Mouse (Mus musculus) thymus, postnatal 0 days (tissue): ENCODE data around the gene Tab1. TPM values are rescaled to one million over a fixed set of nuclear protein-coding genes. Genes with fewer than 3 reads are reported as not detected.

Experiments used
- DNase-seq: peaks from one replicate; pipeline ENCODE4 v3.0.0-alpha.2; 2015; ENCODE audit warnings: low spot score
- polyA plus RNA-seq: library from polyadenylated mRNA; unstranded; fragments of >200 nt; fragmentation: Nextera tagmentation; extraction: Ambion mirVana; gene quantifications from 2 replicates; pipeline ENCODE4 v1.2.1, GENCODE M21; 2015

Tab1 gene
- polyA plus RNA-seq, 1 experiment from 2014 or later: 38.2 TPM

GRCm38 (mm10) chr15:80136645-80137044 is 3.7 kb downstream of the Tab1 start:
- DNase-seq: no peak

DNA sequence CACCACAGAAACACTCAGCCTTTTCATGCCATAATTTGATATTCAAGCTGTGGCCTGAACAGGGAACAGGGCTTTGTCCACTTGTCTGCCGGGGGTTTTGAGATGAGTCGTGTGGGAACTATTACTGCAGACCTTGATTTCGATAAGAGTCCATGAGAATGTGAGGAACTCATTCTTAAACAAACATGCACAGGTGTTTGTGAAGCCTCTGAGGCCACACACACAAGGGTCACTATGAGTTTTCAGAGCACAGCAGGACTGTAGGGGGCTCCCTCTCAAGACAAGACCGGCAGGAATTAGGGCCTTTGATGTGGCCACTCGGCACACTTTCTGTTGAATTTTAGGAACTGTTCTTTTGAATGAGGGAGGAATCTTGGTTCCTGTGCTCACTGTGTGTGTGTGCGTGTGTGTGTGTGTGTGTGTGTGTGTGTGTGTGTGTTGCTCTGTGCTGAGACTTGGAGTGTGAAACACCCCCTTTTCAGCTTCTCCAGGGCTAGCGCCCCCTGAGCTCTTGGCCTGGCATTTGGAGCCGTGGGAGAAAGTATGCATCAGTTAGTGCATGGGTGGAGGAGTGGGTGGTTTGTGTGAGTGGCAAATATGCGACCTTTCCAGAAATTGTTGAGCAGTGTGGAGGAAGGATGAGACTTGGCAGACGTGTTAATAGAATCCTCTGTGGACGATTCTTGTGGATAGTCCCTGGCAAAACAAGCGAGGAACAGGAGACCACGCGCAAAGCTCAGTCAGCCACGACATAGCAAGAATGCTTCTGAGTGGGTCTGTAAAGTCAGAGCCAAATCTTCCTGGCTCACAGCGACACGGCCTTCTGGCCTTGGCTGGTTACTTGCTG is 5.2 kb downstream of the Tab1 start:
- no peak for DNase-seq

- DNase-seq: no peak
These were observed 7.4 kb downstream of the Tab1 start for GRCm38 (mm10) chr15:80140302-80140701.

DNA sequence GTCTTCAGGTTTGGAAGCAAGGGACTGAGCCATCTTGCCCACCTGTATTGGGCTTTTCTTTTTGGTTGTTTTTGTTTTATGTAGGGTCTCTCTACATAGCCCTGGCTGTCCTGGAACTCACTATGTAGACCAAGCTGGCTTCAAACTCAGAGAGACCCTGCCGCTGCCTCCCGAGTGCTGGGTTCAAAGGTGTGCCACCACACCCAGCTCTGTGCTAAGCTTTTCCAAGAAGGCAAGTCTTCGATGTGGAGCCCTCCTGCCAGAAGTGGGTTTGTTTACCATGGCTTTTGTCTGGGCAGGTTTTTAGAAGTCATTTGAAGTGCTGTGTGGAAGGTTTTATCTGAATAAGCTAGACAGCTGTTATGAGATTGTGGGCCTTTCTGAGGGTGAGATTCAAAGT is 8.0 kb downstream of the Tab1 start:
- DNase-seq: no peak

- no peak for DNase-seq
These were observed 9.2 kb downstream of the Tab1 start for GRCm38 (mm10) chr15:80142130-80142529.

DNA sequence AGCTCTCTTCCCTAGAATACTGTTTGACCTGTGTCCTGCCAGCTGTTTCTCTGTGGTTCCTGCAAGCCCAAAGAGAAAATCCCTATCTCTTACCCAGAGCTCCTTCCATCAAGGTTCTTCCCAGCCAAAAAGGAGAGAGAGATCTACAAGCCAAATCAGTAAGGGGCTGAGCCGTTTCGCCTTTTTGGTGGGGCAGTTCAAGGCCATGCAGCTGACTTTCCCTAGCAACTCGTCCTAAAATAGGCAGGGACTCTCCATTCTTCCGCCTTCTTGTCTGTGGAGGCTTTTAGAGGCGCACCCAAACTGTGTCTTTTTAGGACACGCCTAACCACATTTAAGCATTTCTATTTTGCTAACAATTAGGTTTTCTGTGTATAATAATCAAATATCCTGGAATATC is 10.8 kb downstream of the Tab1 start:
- no peak for DNase-seq

DNA sequence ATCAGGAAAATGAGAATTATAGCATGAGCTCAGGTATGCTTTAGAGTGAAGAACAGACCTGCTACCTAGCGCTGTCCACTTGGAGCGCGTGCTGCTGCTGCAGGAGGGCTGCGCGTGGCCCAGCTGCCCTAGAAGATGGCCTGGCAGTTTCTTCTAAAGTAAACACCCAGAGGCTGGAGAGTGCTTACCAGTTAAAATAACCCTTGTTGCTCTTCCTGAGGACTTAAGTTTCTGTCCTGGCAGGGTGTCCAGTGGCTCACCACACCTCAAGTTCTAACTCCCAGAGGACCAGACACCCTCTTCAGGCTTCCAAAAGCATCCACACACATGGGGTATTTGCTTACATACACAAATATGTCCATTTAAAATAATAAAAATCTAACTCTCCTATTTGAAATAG is 12.5 kb downstream of the Tab1 start:
- no peak for DNase-seq

- DNase-seq: peak; percentile 34
These were observed 13.2 kb downstream of the Tab1 start for GRCm38 (mm10) chr15:80146153-80146552.

DNA sequence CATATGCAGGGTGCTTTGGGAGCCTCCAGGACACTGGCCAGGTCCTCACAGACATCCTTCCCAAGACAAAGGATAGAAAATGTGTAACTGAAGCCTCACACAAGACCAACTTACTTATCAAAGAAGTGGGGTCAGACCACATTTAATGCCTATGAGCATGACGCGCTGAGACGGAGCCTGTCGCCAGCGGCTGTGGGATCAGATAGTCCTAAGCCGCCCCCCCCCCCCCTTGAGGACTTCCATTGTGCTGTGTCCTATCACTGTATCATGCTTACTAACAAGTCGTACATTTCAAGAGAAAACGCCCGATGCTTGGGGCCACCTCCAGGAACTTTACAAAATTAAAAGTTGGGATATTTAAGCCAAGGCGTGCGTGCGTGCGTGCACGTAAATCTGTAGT is 14.2 kb downstream of the Tab1 start:
- DNase-seq: no peak

DNA sequence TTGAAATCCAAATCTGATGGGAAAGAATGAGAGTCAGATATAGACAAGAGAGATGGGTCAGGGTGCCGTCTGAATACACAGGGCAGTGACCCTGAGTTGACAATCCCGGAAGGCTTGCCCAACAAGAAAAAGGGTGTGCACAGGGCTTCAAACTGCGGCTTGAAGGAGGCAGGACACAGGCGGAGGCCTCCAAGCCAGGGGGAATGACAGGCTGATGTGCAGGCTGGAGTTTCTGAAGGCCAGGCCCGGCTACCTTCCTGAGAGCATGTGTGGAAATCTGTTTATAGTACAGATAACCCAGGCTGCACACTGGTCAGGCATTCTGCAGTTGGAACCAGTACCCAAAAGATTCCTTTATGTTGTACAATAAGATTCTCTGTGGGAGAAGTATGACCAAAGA is 14.6 kb downstream of the Tab1 start:
- DNase-seq: no peak

- DNase-seq: peak; percentile 82
These were observed 15.6 kb downstream of the Tab1 start for GRCm38 (mm10) chr15:80148565-80148964.

DNA sequence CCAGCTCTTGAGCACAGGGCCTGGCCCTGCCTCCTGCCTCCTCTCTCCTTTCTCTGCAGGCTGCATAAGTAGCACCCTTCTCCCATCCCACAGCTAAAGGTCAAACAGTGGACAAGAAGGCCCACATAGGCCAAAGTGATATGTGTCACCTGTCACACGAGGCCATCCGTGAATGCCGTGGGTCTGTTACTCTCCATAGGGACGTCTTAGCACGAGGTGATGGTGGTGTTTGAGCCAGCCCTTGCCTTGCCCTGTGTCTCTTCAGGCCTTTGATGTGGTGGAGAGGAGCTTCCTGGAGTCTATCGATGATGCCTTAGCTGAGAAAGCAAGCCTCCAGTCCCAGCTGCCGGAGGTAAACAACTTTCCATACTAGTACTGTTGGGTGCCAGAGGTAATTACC is 16.6 kb downstream of the Tab1 start:
- DNase-seq: peak; percentile 83

DNA sequence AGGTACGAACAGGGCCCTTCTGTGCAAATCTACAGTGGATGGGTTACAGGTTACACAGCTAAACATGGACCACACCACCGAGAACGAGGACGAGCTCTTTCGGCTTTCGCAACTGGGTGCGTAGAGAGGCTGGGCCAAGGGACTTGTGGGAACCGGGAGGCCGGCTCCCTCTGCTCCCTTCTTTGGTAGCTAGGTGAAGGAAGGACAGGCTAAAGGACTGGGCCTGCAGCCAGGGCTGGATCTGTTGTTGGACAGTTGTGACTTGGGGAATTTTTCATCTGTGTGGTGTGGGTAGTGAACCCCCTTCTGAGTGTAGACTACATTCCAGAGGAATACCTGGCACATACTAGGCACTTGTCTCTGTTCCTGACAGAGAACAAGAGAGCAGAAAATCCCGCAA is 19.7 kb downstream of the Tab1 start:
- DNase-seq: no peak

GRCm38 (mm10) chr15:80153757-80154156 is 20.8 kb downstream of the Tab1 start:
- DNase-seq: no peak

GRCm38 (mm10) chr15:80155707-80156106 is 22.8 kb downstream of the Tab1 start:
- DNase-seq: no peak

DNA sequence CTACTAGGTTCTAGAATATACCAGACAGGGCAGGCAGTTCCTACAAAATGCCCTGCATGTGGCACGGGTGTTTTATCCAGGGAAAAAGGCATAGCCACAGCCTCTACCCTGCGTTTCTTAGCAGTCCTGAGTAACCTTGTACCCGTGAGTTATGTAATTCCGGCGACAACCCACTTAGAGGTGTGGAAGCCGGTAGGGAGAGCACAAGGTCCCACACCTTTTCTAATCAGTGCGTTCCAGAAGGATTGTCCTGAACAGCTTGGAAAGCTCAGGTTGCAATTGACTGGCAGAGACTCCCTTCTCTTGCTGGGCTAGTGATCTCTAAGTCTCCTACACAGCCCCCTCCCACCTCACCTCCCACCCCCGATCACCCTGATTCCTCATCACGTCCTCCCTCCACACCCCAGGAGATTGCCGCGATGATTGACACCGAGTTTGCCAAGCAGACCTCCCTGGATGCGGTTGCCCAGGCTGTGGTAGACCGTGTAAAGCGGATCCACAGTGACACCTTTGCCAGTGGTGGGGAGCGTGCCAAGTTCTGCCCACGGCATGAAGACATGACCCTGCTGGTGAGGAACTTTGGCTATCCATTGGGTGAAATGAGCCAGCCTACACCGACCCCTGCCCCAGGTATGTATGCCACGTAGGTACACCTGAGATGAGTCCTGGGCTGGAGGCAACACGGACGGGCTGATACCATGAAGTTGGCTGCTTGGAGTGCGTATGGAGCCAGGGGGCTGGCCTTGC is 24.4 kb downstream of the Tab1 start:
- DNase-seq: no peak

DNA sequence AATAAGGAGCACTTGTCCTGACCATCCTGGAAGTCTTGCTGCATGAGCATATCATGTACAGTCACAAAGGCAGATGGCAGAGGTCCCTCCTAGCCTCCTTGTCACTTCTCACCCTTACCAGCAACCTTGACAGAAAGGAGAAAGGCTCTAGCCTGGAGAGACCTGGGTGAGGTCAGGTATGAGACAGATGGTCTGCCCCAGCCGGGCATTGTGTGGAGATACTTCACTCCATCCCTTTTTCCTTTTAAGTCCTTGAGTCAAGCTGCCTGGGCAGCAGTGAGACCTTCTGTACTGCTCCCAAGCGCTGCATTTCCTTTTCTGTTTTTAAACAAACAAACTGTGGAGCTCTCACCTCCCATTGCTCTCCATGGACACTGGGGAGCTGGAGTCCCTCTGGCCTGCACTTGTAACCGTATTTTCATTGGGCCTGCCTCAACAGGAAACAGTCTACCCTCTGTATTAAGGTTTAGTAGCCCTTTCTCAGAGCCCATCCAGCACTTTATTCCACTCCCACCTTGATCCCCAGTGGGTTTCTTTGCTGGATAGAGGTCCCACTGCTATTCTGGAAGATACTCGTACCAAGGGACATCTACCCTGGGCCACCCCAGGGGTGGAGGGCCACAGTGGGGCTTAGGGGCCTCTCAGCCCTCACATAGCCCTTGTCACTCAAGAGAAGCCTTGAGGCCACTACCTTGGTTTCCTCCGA is 25.2 kb downstream of the Tab1 start:
- no peak for DNase-seq

GRCm38 (mm10) chr15:80158707-80159090 is 25.8 kb downstream of the Tab1 start:
- no peak for DNase-seq

- DNase-seq: no peak
These were observed 26.5 kb downstream of the Tab1 start for GRCm38 (mm10) chr15:80159286-80159901.

- no peak for DNase-seq
These were observed 27.3 kb downstream of the Tab1 start for GRCm38 (mm10) chr15:80160223-80160622.

DNA sequence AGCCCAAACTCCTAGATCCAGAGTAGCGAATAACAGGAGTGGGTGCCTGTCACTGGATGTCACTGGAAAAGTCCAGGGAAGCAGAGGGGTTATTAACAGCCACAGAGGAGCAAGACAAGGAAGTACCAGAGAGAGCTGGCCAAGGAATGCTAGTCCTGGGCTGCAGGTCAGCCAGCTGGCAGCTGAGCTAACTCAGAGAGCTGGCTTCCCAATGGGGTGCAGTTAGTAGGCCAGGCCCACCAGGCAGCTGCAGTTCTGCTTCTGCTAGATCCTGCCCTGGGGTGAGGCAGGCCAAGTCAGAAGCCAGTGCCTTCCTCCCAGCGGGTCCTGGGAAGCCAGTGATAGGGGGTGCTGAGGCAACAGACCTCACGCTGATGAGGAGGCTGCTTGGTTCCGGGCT is 27.8 kb downstream of the Tab1 start:
- DNase-seq: no peak

GRCm38 (mm10) chr15:80161199-80161598 is 28.3 kb downstream of the Tab1 start:
- no peak for DNase-seq
